Mouse (Mus musculus): ENCODE results near the gene Pde11a.
"Not testable (repeated sequence)": the region's sequence is repeated elsewhere in the genome, so short reads cannot be mapped to it uniquely, and the experiment has no call there.

- not testable (repeated sequence) for TF ChIP-seq CTCF (IDR thresholded peaks at IDR 0.05; ENCODE audit: extremely low read depth, insufficient read length, insufficient replicate concordance, low read depth, low read length); POLR2A (IDR thresholded peaks at IDR 0.05; ENCODE audit: low read depth, low read length)
These were observed 357.0 kb downstream of the Pde11a start, which contains the start of gene Ttc30a1 for GRCm38 (mm10) chr2:75981440-75982081.

Data from small intestine, adult 2 months (tissue).